Mouse (Mus musculus): Measurements from ENCODE around the gene Slc18a2.

DNA sequence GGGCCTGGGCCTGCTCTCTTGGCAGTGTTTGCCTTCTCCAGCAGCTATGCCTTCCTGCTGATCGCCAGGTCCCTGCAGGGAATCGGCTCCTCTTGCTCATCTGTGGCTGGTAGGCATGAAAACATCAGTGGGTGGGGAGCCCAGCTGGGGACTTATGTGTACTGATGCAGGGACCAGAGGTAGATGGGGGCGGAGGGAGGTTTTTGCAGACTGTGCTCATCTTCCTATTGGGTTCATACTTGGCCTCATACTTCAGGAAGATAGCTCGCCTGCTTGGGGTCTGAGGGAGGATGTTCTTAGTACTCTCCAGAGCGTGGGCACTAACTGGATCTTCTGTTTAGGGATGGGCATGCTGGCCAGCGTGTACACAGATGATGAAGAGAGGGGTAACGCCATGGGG lies 12.5 kb downstream of the Slc18a2 start:
- TF ChIP-seq POLR2A (IDR thresholded peaks at IDR 0.05; ENCODE audit: extremely low read depth, insufficient read depth, low read length) (no peak), CTCF (IDR thresholded peaks at IDR 0.05; ENCODE audit: low read depth, low read length) (no peak)

All from liver, adult 2 months (tissue).